Mouse (Mus musculus) CH12.LX (cell line): ENCODE measurements at regions not wholly inside any gene's neighbourhood (a gene's known extent, or its start where the extent isn't known, plus 50 kb on each side); places are given as distances from the start of the nearest gene placed in this dataset.

Experiments
- DNase-seq: peaks from one replicate; pipeline ENCODE4 v3.0.0-alpha.2; 2013; ENCODE audit errors: extremely low read depth
- H3K27ac ChIP-seq: 2 replicates; pipeline ENCODE4 v1.5.1; 2012; ENCODE audit warnings: low read depth, mild to moderate bottlenecking, control low read depth, moderate library complexity; ENCODE audit not compliant: insufficient read depth
- H3K27me3 ChIP-seq: replicated peaks from 2 replicates; pipeline ENCODE3; 2012; ENCODE audit warnings: inconsistent platforms
- H3K36me3 ChIP-seq, 2 experiments: replicated peaks in 1 of 2; 2 replicates each; pipeline versions ENCODE3 to v1.6.1; 2012; ENCODE audit warnings: inconsistent platforms in 1 of 2, low read length in 1 of 2, mild to moderate bottlenecking in 1 of 2, mixed read lengths in 1 of 2, moderate library complexity in 1 of 2; ENCODE audit not compliant: control insufficient read depth in 1 of 2, insufficient read depth in 1 of 2
- H3K4me1 ChIP-seq, 2 experiments: 2 replicates each; pipeline ENCODE4 v1.6.1; 2012; ENCODE audit warnings: inconsistent platforms in 1 of 2, moderate library complexity in 1 of 2; ENCODE audit not compliant: insufficient read depth in 2 of 2, control insufficient read depth in 1 of 2
- H3K4me2 ChIP-seq: 2 replicates; pipeline ENCODE4 v1.6.1; 2012; ENCODE audit warnings: low read depth, mild to moderate bottlenecking, control low read depth; ENCODE audit not compliant: poor library complexity, insufficient read depth, severe bottlenecking
- H3K4me3 ChIP-seq, 3 experiments: fragments of 150-350 bp in 1 of 3; sonication (generic) in 1 of 3; replicated peaks in 1 of 3; 2 replicates each; pipeline versions ENCODE3 to v1.5.1; 2011 to 2012; ENCODE audit warnings: low read depth in 2 of 3, low read length in 2 of 3, mild to moderate bottlenecking in 2 of 3, moderate library complexity in 2 of 3, control low read depth in 1 of 3, improper control_type of control experiment in 1 of 3, inconsistent platforms in 1 of 3, mixed read lengths in 1 of 3; ENCODE audit not compliant: poor library complexity in 1 of 3
- H3K79me2 ChIP-seq: replicated peaks from 2 replicates; pipeline ENCODE4 v1.6.1; 2012; ENCODE audit warnings: mild to moderate bottlenecking, moderate library complexity; ENCODE audit not compliant: control insufficient read depth, poor library complexity, insufficient read depth, severe bottlenecking; ENCODE audit errors: extremely low read depth
- H3K9ac ChIP-seq: 2 replicates; pipeline ENCODE4 v1.6.1; 2012; ENCODE audit warnings: low read depth, mild to moderate bottlenecking, control low read depth, moderate library complexity; ENCODE audit not compliant: insufficient read depth
- H3K9me3 ChIP-seq: replicated peaks from 2 replicates; pipeline ENCODE3; 2012; ENCODE audit warnings: low read length, inconsistent platforms, mixed read lengths
- CHD2 ChIP-seq: IDR thresholded peaks from 2 replicates; pipeline ENCODE4 v1.6.1; 2011; ENCODE audit warnings: low read length, improper control_type of control experiment
- ELF1 ChIP-seq: IDR thresholded peaks from 2 replicates; pipeline ENCODE4 v1.6.1; 2014; ENCODE audit warnings: low read depth, mild to moderate bottlenecking, inconsistent platforms, low read length, improper control_type of control experiment
- EP300 ChIP-seq: IDR thresholded peaks from 2 replicates; pipeline ENCODE4 v1.6.1; 2011; ENCODE audit warnings: low read length, improper control_type of control experiment
- ETS1 ChIP-seq: conservative IDR thresholded peaks from 2 replicates; pipeline ENCODE4 v1.6.1; 2012; ENCODE audit warnings: low read depth, mild to moderate bottlenecking, inconsistent platforms, low read length, improper control_type of control experiment, moderate library complexity
- GABPA ChIP-seq: IDR thresholded peaks from 2 replicates; pipeline ENCODE4 v1.6.1; 2012; ENCODE audit warnings: low read depth, low read length, improper control_type of control experiment, inconsistent platforms; ENCODE audit not compliant: insufficient replicate concordance
- IRF4 ChIP-seq: IDR thresholded peaks from 2 replicates; pipeline ENCODE4 v1.6.1; 2014; ENCODE audit warnings: low read depth, mild to moderate bottlenecking, inconsistent platforms, low read length, improper control_type of control experiment
- MEF2A ChIP-seq: IDR thresholded peaks from 2 replicates; pipeline ENCODE4 v1.6.1; 2014; ENCODE audit warnings: low read depth, mild to moderate bottlenecking, inconsistent platforms, low read length, improper control_type of control experiment, borderline replicate concordance
- RCOR1 ChIP-seq: conservative IDR thresholded peaks from 2 replicates; pipeline ENCODE4 v1.6.1; 2012; ENCODE audit warnings: low read depth, mild to moderate bottlenecking, inconsistent platforms, low read length, improper control_type of control experiment
- TBP ChIP-seq: conservative IDR thresholded peaks from 2 replicates; pipeline ENCODE4 v1.6.1; 2011; ENCODE audit warnings: low read depth, low read length, improper control_type of control experiment
- TCF12 ChIP-seq: IDR thresholded peaks from 2 replicates; pipeline ENCODE4 v1.6.1; 2014; ENCODE audit warnings: low read depth, mild to moderate bottlenecking, inconsistent platforms, low read length, improper control_type of control experiment
- UBTF ChIP-seq: IDR thresholded peaks from 2 replicates; pipeline ENCODE4 v1.6.1; 2012; ENCODE audit warnings: low read depth, mild to moderate bottlenecking, inconsistent platforms, low read length, improper control_type of control experiment, moderate library complexity
- ZC3H11A ChIP-seq: IDR thresholded peaks from 2 replicates; pipeline ENCODE4 v1.6.1; 2012; ENCODE audit warnings: low read depth, mild to moderate bottlenecking, inconsistent platforms, low read length, improper control_type of control experiment
- dilution Hi-C: fragments of 300-500 bp; cut with MboI; formaldehyde crosslinking; loops from 2 replicates; pipeline ENCODE4 v1.14.3; 2020; ENCODE audit warnings: low sequenced_read_pairs; ENCODE audit not compliant: extremely low pct_unique_long_range_greater_than_20kb, extremely low pct_ligation_motif_present
- in situ Hi-C: fragments of 300-500 bp; cut with MboI; formaldehyde crosslinking; loops from 3 replicates; pipeline ENCODE4 v1.14.3; 2019; ENCODE audit warnings: low sequenced_read_pairs, low pct_ligation_motif_present, low pct_unique_long_range_greater_than_20kb, mixed read lengths

DNA sequence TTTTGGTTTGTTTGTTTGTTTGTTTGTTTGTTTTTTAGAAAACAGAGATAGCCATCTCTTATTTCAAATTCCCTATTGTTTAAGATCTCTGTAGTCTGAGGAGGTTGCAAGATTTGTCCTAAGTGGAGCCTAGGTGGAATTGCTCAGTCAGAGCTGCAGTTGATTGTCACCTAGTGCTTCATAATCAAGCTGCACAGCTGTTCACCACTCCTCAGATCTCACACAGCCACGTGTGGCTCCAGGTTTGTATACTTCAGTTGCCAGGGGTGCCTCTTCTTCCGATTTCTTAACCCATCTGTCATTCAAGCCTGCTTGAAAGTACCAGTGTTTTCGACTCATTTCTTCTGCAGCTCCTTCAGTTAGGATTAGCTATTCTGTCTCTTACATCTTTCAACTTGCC lies 342.3 kb downstream of the Foxo1 start:
- Histone ChIP-seq H3K4me3 (no peak overlapping the region), H3K79me2 (no peaks in the 10 kb centered on the region), H3K27me3 (no peaks in the 10 kb centered on the region), H3K36me3 (no peaks in the 10 kb centered on the region), H3K4me1 (no peaks in the 10 kb centered on the region), H3K4me2 (no peak overlapping the region), H3K9me3 (peaks cover 4% of the 10 kb centered on the region), H3K27ac (no peak overlapping the region), H3K9ac (no peak overlapping the region)
- in situ Hi-C loops, result no loop called here
- dilution Hi-C loops, result no loop called here
- DNase-seq, result no peak
- TF ChIP-seq TCF12, result no peak
- no peak for TF ChIP-seq TBP
- no peak for TF ChIP-seq EP300
- TF ChIP-seq, all 38 proteins: peak for 0

DNA sequence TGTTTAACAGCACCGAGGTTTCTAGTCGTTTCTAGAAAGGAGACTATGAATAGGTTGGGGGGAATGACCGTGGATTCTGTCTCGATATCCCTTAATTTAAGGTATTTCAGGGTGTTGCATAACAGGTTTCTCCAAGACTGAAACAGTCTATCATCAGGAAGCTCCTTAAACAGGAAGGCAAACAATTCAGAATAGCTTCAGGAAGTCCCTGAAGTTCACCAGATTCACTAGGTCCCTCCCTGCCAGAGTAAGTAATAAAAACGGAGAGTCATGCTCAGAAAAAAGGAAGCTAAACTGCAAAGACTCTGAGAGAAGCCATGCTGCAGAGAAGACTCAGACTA lies 339.9 kb downstream of the Foxo1 start:
- in situ Hi-C loops, result no loop called here
- Histone ChIP-seq H3K4me2 (no peak overlapping the region), H3K9ac (no peak overlapping the region), H3K79me2 (no peaks in the 10 kb centered on the region), H3K27me3 (no peaks in the 10 kb centered on the region), H3K4me3 (no peak overlapping the region), H3K27ac (no peak overlapping the region), H3K4me1 (peaks cover 0 to 6% of the 10 kb centered on the region in 2 experiments; a peak in 2 of 4 replicates), H3K36me3 (no peaks in the 10 kb centered on the region), H3K9me3 (peaks cover 4% of the 10 kb centered on the region)
- dilution Hi-C loops, result no loop called here
- DNase-seq, result no peak
- no peak for TF ChIP-seq ZC3H11A
- TF ChIP-seq IRF4, result no peak

GRCm38 (mm10) chr3:52607379-52608085 lies 339.4 kb downstream of the Foxo1 start:
- H3K36me3 ChIP-seq, result no peaks in the 10 kb centered on the region
- dilution Hi-C loops (no loop called here), in situ Hi-C loops (no loop called here)
- H3K27me3 ChIP-seq, result no peaks in the 10 kb centered on the region
- peaks cover 4% of the 10 kb centered on the region for H3K9me3 ChIP-seq
- no peak overlapping the region for H3K9ac ChIP-seq
- no peak overlapping the region for H3K27ac ChIP-seq
- no peak overlapping the region for H3K4me3 ChIP-seq
- no peaks in the 10 kb centered on the region for H3K79me2 ChIP-seq
- DNase-seq, result no peak
- no peak overlapping the region for H3K4me2 ChIP-seq
- H3K4me1 ChIP-seq, result peaks cover 0 to 6% of the 10 kb centered on the region in 2 experiments; a peak in 2 of 4 replicates
- TF ChIP-seq CHD2 (no peak), MEF2A (no peak), GABPA (no peak), UBTF (no peak), RCOR1 (no peak), ELF1 (no peak), ETS1 (no peak)
